Mouse (Mus musculus): ENCODE measurements around the gene Pcp4. TPM values are rescaled to one million over a fixed set of nuclear protein-coding genes. Genes with fewer than 3 reads are reported as not detected.

The Pcp4 gene
- total and polyA plus RNA-seq, 3 experiments, result 2.4 to 3.3 TPM; not detected in 1

DNA sequence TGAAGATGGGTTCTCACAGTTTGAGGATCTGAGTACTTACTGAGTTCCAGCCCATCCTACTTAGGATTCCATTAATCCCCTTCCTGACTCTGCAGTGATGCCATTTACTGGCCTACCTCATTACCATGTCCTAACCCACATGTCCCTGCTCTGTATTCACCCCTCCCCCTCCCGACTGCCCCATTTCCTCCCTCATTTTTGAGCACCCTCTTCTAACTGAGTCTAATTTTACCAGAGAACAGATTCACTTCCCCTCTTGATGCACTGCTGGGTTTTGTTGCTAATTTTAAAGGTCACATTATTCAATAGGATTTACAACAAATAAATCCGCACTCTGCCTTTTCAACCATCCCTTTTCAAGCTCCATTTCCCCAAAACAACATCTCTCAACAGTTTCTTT is 73.7 kb downstream of the Pcp4 start:
- peaks cover 14 to 83% of the 10 kb centered on the region in 2 experiments for H3K4me1 ChIP-seq (ENCODE audit: control insufficient read depth in 1 of 2, insufficient read depth in 2 of 2)
- peak; percentile 94 for DNase-seq (ENCODE audit: extremely low read depth)
- in situ Hi-C loops (cut with MboI; ENCODE audit: low pct_ligation_motif_present, low pct_unique_long_range_greater_than_20kb, low sequenced_read_pairs) (no loop called here), dilution Hi-C loops (cut with MboI; ENCODE audit: extremely low pct_ligation_motif_present, extremely low pct_unique_long_range_greater_than_20kb, low sequenced_read_pairs) (no loop called here)
- H3K4me3 ChIP-seq (replicated peaks in 1 of 3; ENCODE audit: low read depth in 2 of 3, low read length in 2 of 3, poor library complexity in 1 of 3), result no peak overlapping the region
- H3K79me2 ChIP-seq (replicated peaks; ENCODE audit: control insufficient read depth, extremely low read depth, insufficient read depth, poor library complexity, severe bottlenecking), result no peaks in the 10 kb centered on the region
- H3K9ac ChIP-seq (ENCODE audit: insufficient read depth, low read depth), result no peak overlapping the region
- H3K27me3 ChIP-seq (replicated peaks), result no peaks in the 10 kb centered on the region
- no peaks in the 10 kb centered on the region for H3K36me3 ChIP-seq (replicated peaks in 1 of 2; ENCODE audit: control insufficient read depth in 1 of 2, insufficient read depth in 1 of 2, low read length in 1 of 2)
- no peak overlapping the region for H3K27ac ChIP-seq (ENCODE audit: insufficient read depth, low read depth)
- no peaks in the 10 kb centered on the region for H3K9me3 ChIP-seq (replicated peaks; ENCODE audit: low read length)
- TF ChIP-seq PAX5 (IDR thresholded peaks at IDR 0.05; ENCODE audit: low read length) (no peak), E2F4 (IDR thresholded peaks at IDR 0.05; ENCODE audit: insufficient replicate concordance, low read depth, low read length) (0 out of 2 replicates have a peak, but pooled peaks have one; percentile 62), TCF12 (IDR thresholded peaks at IDR 0.05; ENCODE audit: low read depth, low read length) (peak; percentile 61; the same call in 1 of the 2 replicates), JUND (conservative IDR thresholded peaks at IDR 0.05; ENCODE audit: low read depth, low read length) (peak; percentile 71), ZC3H11A (IDR thresholded peaks at IDR 0.05; ENCODE audit: low read depth, low read length) (no peak), POLR2AphosphoS2 (IDR thresholded peaks at IDR 0.05; ENCODE audit: low read depth, low read length) (no peak), MAZ (IDR thresholded peaks at IDR 0.05; ENCODE audit: low read depth, low read length) (peak; percentile 90), ELF1 (IDR thresholded peaks at IDR 0.05; ENCODE audit: low read depth, low read length) (peak; percentile 63), CHD2 (IDR thresholded peaks at IDR 0.05; ENCODE audit: low read length) (peak; percentile 90), KAT2A (IDR thresholded peaks at IDR 0.05; ENCODE audit: insufficient replicate concordance, low read length) (no peak), SIN3A (IDR thresholded peaks at IDR 0.05; ENCODE audit: low read length) (peak; percentile 60; the same call in 1 of the 2 replicates), UBTF (IDR thresholded peaks at IDR 0.05; ENCODE audit: low read depth, low read length) (no peak), ZKSCAN1 (IDR thresholded peaks at IDR 0.05; ENCODE audit: borderline replicate concordance, low read depth, low read length) (no peak), MAFK (IDR thresholded peaks at IDR 0.05; ENCODE audit: insufficient replicate concordance, low read length) (0 out of 2 replicates have a peak, but pooled peaks have one; percentile 20), IRF4 (IDR thresholded peaks at IDR 0.05; ENCODE audit: low read depth, low read length) (peak; percentile 82), JUN (IDR thresholded peaks at IDR 0.05; ENCODE audit: insufficient read depth, low read depth, low read length) (peak; percentile 24; the same call in 1 of the 2 replicates), MXI1 (IDR thresholded peaks at IDR 0.05; ENCODE audit: low read depth, low read length) (no peak), POLR2A (IDR thresholded peaks at IDR 0.05; ENCODE audit: low read depth, low read length) (peak; percentile 20; the same call in 1 of the 2 replicates), NRF1 (IDR thresholded peaks at IDR 0.05; ENCODE audit: low read depth, low read length) (no peak), MYC (IDR thresholded peaks at IDR 0.05; ENCODE audit: low read depth, low read length) (peak; percentile 84), USF2 (conservative IDR thresholded peaks at IDR 0.05; ENCODE audit: low read depth, low read length) (no peak), RCOR1 (conservative IDR thresholded peaks at IDR 0.05; ENCODE audit: low read depth, low read length) (peak; percentile 65; the same call in 1 of the 2 replicates), USF1 (IDR thresholded peaks at IDR 0.05; ENCODE audit: low read depth, low read length) (no peak), SMC3 (IDR thresholded peaks at IDR 0.05; ENCODE audit: low read depth, low read length) (peak; percentile 19; the same call in 1 of the 2 replicates), HCFC1 (IDR thresholded peaks at IDR 0.05; ENCODE audit: low read depth, low read length) (peak; percentile 61), EP300 (IDR thresholded peaks at IDR 0.05; ENCODE audit: low read length) (peak; percentile 94), GABPA (IDR thresholded peaks at IDR 0.05; ENCODE audit: insufficient replicate concordance, low read depth, low read length) (no peak), MAX (IDR thresholded peaks at IDR 0.05; ENCODE audit: low read length) (peak; percentile 75), MEF2A (IDR thresholded peaks at IDR 0.05; ENCODE audit: borderline replicate concordance, low read depth, low read length) (peak; percentile 94), CHD1 (IDR thresholded peaks at IDR 0.05; ENCODE audit: low read depth, low read length) (no peak; the same call in 1 of the 2 replicates), RAD21 (IDR thresholded peaks at IDR 0.05; ENCODE audit: low read depth, low read length) (peak; percentile 6; the same call in 1 of the 2 replicates), NELFE (IDR thresholded peaks at IDR 0.05; ENCODE audit: low read depth, low read length) (no peak), CTCF (conservative IDR thresholded peaks at IDR 0.05 in 1 of 2, IDR thresholded peaks at IDR 0.05 in 1 of 2; ENCODE audit: low read depth in 2 of 2, low read length in 2 of 2) (no peak), BHLHE40 (IDR thresholded peaks at IDR 0.05; ENCODE audit: low read depth, low read length) (peak; percentile 49), TBP (conservative IDR thresholded peaks at IDR 0.05; ENCODE audit: low read depth, low read length) (0 out of 2 replicates have a peak, but pooled peaks have one; percentile 32), ZNF384 (IDR thresholded peaks at IDR 0.05; ENCODE audit: low read depth, low read length) (peak; percentile 28; the same call in 1 of the 2 replicates), ZMIZ1 (IDR thresholded peaks at IDR 0.05; ENCODE audit: low read depth, low read length) (no peak), ETS1 (conservative IDR thresholded peaks at IDR 0.05; ENCODE audit: low read depth, low read length) (peak; percentile 78)
- H3K4me2 ChIP-seq (ENCODE audit: insufficient read depth, low read depth, poor library complexity, severe bottlenecking), result peak overlapping the region; percentile 29; the same call in 1 of the 2 replicates
